Mouse (Mus musculus): ENCODE results near the gene Ppia.

- TF ChIP-seq POLR2A (IDR thresholded peaks at IDR 0.05; ENCODE audit: low read depth, low read length) (no peak), CTCF (conservative IDR thresholded peaks at IDR 0.05; ENCODE audit: insufficient read depth, insufficient read length, low read depth, low read length) (no peak)
Observed at GRCm38 (mm10) chr11:6367156-6367555, 48.1 kb upstream of the Ppia start.
